Mouse (Mus musculus) CD8-positive naive resting alpha-beta T cell, adult 2 months (primary cell): ENCODE results near the gene Camk2n1.
A peak's percentile ranks its signal among the peaks of the same experiment; 100 is the strongest.
"Not testable (repeated sequence)": the region's sequence is repeated elsewhere in the genome, so short reads cannot be mapped to it uniquely, and the experiment has no call there.

ENCODE experiments used
- DNase-seq, 2 experiments: peaks; one replicate each; pipeline ENCODE4 v3.0.0; 2022; ENCODE audit warnings: low read depth in 2 of 2, low spot score in 2 of 2

Gene Camk2n1

GRCm38 (mm10) chr4:138453753-138454570 lies at the start of gene Camk2n1:
Gene Camk2n1, plus strand, starts transcription at chr4:138454314.
- no peak for DNase-seq

- DNase-seq, result peak; percentile 19 to 33
These were observed 49.3 kb upstream of the Camk2n1 start for GRCm38 (mm10) chr4:138404806-138405205.

GRCm38 (mm10) chr4:138407479-138408194 lies 46.5 kb upstream of the Camk2n1 start:
- no peak for DNase-seq

- DNase-seq, result no peak
These were observed 43.1 kb upstream of the Camk2n1 start for GRCm38 (mm10) chr4:138411011-138411410.

- DNase-seq, result no peak
These were observed 42.5 kb upstream of the Camk2n1 start for GRCm38 (mm10) chr4:138411504-138412121.

GRCm38 (mm10) chr4:138414725-138415124 lies 39.4 kb upstream of the Camk2n1 start:
- no peak for DNase-seq

GRCm38 (mm10) chr4:138415991-138416390 lies 38.1 kb upstream of the Camk2n1 start:
- no peak for DNase-seq

- DNase-seq, result no peak
These were observed 37.7 kb upstream of the Camk2n1 start for GRCm38 (mm10) chr4:138416414-138416813.

- no peak for DNase-seq
These were observed 36.2 kb upstream of the Camk2n1 start for GRCm38 (mm10) chr4:138417882-138418281.

GRCm38 (mm10) chr4:138418340-138418957 lies 35.7 kb upstream of the Camk2n1 start:
- DNase-seq, result no peak

- DNase-seq, result no peak
These were observed 29.1 kb upstream of the Camk2n1 start for GRCm38 (mm10) chr4:138425028-138425427.

GRCm38 (mm10) chr4:138425604-138426003 lies 28.5 kb upstream of the Camk2n1 start:
- not testable (repeated sequence) for DNase-seq

GRCm38 (mm10) chr4:138426778-138427705 lies 27.1 kb upstream of the Camk2n1 start:
- DNase-seq, result peak; percentile 23 to 49

- peak in 1 of 2 experiments; percentile 23 for DNase-seq
These were observed 24.3 kb upstream of the Camk2n1 start for GRCm38 (mm10) chr4:138429778-138430177.

GRCm38 (mm10) chr4:138431340-138431739 lies 22.8 kb upstream of the Camk2n1 start:
- no peak for DNase-seq

GRCm38 (mm10) chr4:138434347-138435316 lies 19.5 kb upstream of the Camk2n1 start, which contains the start of gene Mul1:
Gene Mul1, plus strand, starts transcription at chr4:138434671.
- DNase-seq, result peak; percentile 90 to 96

- no peak for DNase-seq
These were observed 14.1 kb upstream of the Camk2n1 start for GRCm38 (mm10) chr4:138440062-138440461.

GRCm38 (mm10) chr4:138444941-138445340 lies 9.2 kb upstream of the Camk2n1 start:
- no peak for DNase-seq

- no peak for DNase-seq
These were observed 7.1 kb upstream of the Camk2n1 start for GRCm38 (mm10) chr4:138446981-138447380.
